Comparison of ENCODE assay signal across 25 mouse cellular contexts in genomic region chr10:107792491-107792890, GRCm38 (mm10).
"Had no signal": no experiment of that assay in that cellular context is flagged by ENCODE, and none has a peak within 500 bp of the region (broad histone marks: within the 10 kb centered on the region; RNA-seq: fewer than 3 reads in every experiment).

No protein-coding gene starts in this region.

- H3K4me2 ChIP-seq: heart, embryonic 11.5 days; heart, embryonic 13.5 days; heart, embryonic 15.5 days; hindbrain, embryonic 12.5 days; hindbrain, embryonic 15.5 days; limb, embryonic 12.5 days; liver, embryonic 12.5 days had no signal

- H3K27me3 ChIP-seq: heart, embryonic 13.5 days; heart, embryonic 15.5 days; hindbrain, embryonic 12.5 days; hindbrain, embryonic 15.5 days; limb, embryonic 12.5 days; liver, embryonic 12.5 days had no signal

- H3K27ac ChIP-seq: heart, embryonic 13.5 days; heart, embryonic 15.5 days; hindbrain, embryonic 10.5 days; hindbrain, embryonic 12.5 days; hindbrain, embryonic 15.5 days; hindbrain, postnatal 0 days; layer of hippocampus, adult 2 months; left cerebral cortex, adult 2 months; limb, embryonic 10.5 days; limb, embryonic 12.5 days; liver, embryonic 12.5 days; liver, embryonic 14.5 days had no signal

- H3K9me3 ChIP-seq: heart, embryonic 13.5 days; heart, embryonic 15.5 days; hindbrain, embryonic 10.5 days; hindbrain, embryonic 12.5 days; hindbrain, embryonic 15.5 days; limb, embryonic 10.5 days; limb, embryonic 12.5 days; liver, embryonic 12.5 days had no signal

- DNase-seq: gastrocnemius, postnatal 14 days; gastrocnemius, postnatal 36 days; heart, adult 18-20 months; heart, postnatal 14 days; heart, postnatal 36 days; kidney, adult 18-20 months; kidney, adult 8-10 months; kidney, postnatal 10 days; kidney, postnatal 25 days; kidney, postnatal 4 days; liver had no signal

- H3K4me3 ChIP-seq: heart, embryonic 13.5 days; heart, embryonic 15.5 days; hindbrain, embryonic 10.5 days; hindbrain, embryonic 12.5 days; hindbrain, embryonic 15.5 days; layer of hippocampus, adult 2 months; left cerebral cortex, adult 2 months; limb, embryonic 10.5 days; limb, embryonic 12.5 days; liver, embryonic 12.5 days had no signal

- H3K4me1 ChIP-seq: heart, embryonic 15.5 days; hindbrain, embryonic 10.5 days; hindbrain, embryonic 12.5 days; hindbrain, embryonic 15.5 days; limb, embryonic 10.5 days; limb, embryonic 12.5 days; liver, embryonic 12.5 days had no signal

- H3K9ac ChIP-seq: heart, embryonic 13.5 days; heart, embryonic 15.5 days; hindbrain, embryonic 12.5 days; hindbrain, embryonic 15.5 days; limb, embryonic 12.5 days; liver, embryonic 12.5 days; liver, embryonic 14.5 days had no signal

- H3K36me3 ChIP-seq: heart, embryonic 13.5 days; heart, embryonic 15.5 days; hindbrain, embryonic 10.5 days; hindbrain, embryonic 12.5 days; hindbrain, embryonic 15.5 days; limb, embryonic 10.5 days; limb, embryonic 12.5 days; liver, embryonic 12.5 days had no signal

- ATAC-seq: hindbrain, postnatal 0 days; intestine, embryonic 16.5 days; liver, embryonic 12.5 days had no signal
